Mouse (Mus musculus) MEL (cell line): ENCODE results near the gene Xirp2. TPM values are rescaled to one million over a fixed set of nuclear protein-coding genes. Genes with fewer than 3 reads are reported as not detected.
"Not testable (repeated sequence)": the region's sequence is repeated elsewhere in the genome, so short reads cannot be mapped to it uniquely, and the experiment has no call there.

ENCODE experiments used
- DNase-seq: peaks from one replicate; pipeline ENCODE4 v3.0.0; 2011; ENCODE audit warnings: low read depth, low spot score
- H3K27ac ChIP-seq: 2 replicates; pipeline ENCODE4 v1.5.1; 2012; ENCODE audit warnings: low read depth, mild to moderate bottlenecking, control low read depth, low read length, moderate library complexity; ENCODE audit not compliant: control insufficient read depth
- H3K27me3 ChIP-seq, 2 experiments: fragments of 150-350 bp in 1 of 2; sonication (generic) in 1 of 2; 2 replicates each; pipeline ENCODE4 v1.6.1; 2012; ENCODE audit warnings: low read length in 2 of 2, mild to moderate bottlenecking in 2 of 2, improper control_type of control experiment in 1 of 2, moderate library complexity in 1 of 2; ENCODE audit not compliant: insufficient read depth in 2 of 2, control insufficient read depth in 1 of 2
- H3K36me3 ChIP-seq, 2 experiments: 2 replicates each; pipeline ENCODE4 v1.6.1; 2012 to 2014; ENCODE audit warnings: low read length in 2 of 2, improper control_type of control experiment in 1 of 2, inconsistent platforms in 1 of 2, mild to moderate bottlenecking in 1 of 2; ENCODE audit not compliant: insufficient read depth in 2 of 2, control insufficient read depth in 1 of 2
- H3K4me1 ChIP-seq, 2 experiments: fragments of 150-350 bp in 1 of 2; sonication (generic) in 1 of 2; 2 replicates each; pipeline ENCODE4 v1.6.1; 2012; ENCODE audit warnings: low read length in 2 of 2, improper control_type of control experiment in 1 of 2, mild to moderate bottlenecking in 1 of 2; ENCODE audit not compliant: insufficient read depth in 2 of 2, control insufficient read depth in 1 of 2
- H3K4me3 ChIP-seq, 2 experiments: fragments of 150-350 bp in 1 of 2; sonication (generic) in 1 of 2; 2 replicates each; pipeline ENCODE4 v1.5.1; 2012; ENCODE audit warnings: low read depth in 2 of 2, low read length in 2 of 2, mild to moderate bottlenecking in 2 of 2, moderate library complexity in 2 of 2, control low read depth in 1 of 2, improper control_type of control experiment in 1 of 2; ENCODE audit not compliant: control insufficient read depth in 1 of 2, insufficient read depth in 1 of 2
- H3K79me2 ChIP-seq: 2 replicates; pipeline ENCODE4 v1.6.1; 2012; ENCODE audit warnings: mild to moderate bottlenecking, low read length, moderate library complexity; ENCODE audit not compliant: control insufficient read depth, poor library complexity, insufficient read depth
- H3K9ac ChIP-seq: 2 replicates; pipeline ENCODE4 v1.6.1; 2012; ENCODE audit warnings: low read depth, mild to moderate bottlenecking, control low read depth, low read length, moderate library complexity; ENCODE audit not compliant: control insufficient read depth, poor library complexity, severe bottlenecking
- H3K9me3 ChIP-seq: fragments of 150-350 bp; sonication (generic); replicated peaks from 2 replicates; pipeline ENCODE4 v1.6.1; 2012; ENCODE audit warnings: mild to moderate bottlenecking, low read length, improper control_type of control experiment, moderate library complexity; ENCODE audit not compliant: insufficient read depth
- CHD1 ChIP-seq: IDR thresholded peaks from 2 replicates; pipeline ENCODE4 v1.6.1; 2012; ENCODE audit warnings: low read depth, mild to moderate bottlenecking, inconsistent platforms, low read length, improper control_type of control experiment
- CHD2 ChIP-seq: IDR thresholded peaks from 2 replicates; pipeline ENCODE4 v1.6.1; 2011; ENCODE audit warnings: low read length, improper control_type of control experiment
- CTCF ChIP-seq, 3 experiments: IDR thresholded peaks in 2 of 3; conservative IDR thresholded peaks in 1 of 3; 2 replicates each; pipeline ENCODE4 v1.5.1; 2011 to 2012; ENCODE audit warnings: low read length in 3 of 3, low read depth in 2 of 3, mild to moderate bottlenecking in 2 of 3, improper control_type of control experiment in 1 of 3, inconsistent platforms in 1 of 3, mixed read lengths in 1 of 3, moderate library complexity in 1 of 3; ENCODE audit not compliant: control insufficient read depth in 1 of 3, insufficient read depth in 1 of 3, poor library complexity in 1 of 3, severe bottlenecking in 1 of 3
- E2F4 ChIP-seq: IDR thresholded peaks from 2 replicates; pipeline ENCODE4 v1.6.1; 2011; ENCODE audit warnings: low read depth, low read length, improper control_type of control experiment, borderline replicate concordance
- EP300 ChIP-seq, 2 experiments: IDR thresholded peaks; 2 replicates each; pipeline ENCODE4 v1.6.1; 2011; ENCODE audit warnings: improper control_type of control experiment in 2 of 2, low read length in 2 of 2, low read depth in 1 of 2, mild to moderate bottlenecking in 1 of 2
- GABPA ChIP-seq: IDR thresholded peaks from 2 replicates; pipeline ENCODE4 v1.6.1; 2012; ENCODE audit warnings: low read depth, mild to moderate bottlenecking, inconsistent platforms, low read length, improper control_type of control experiment, moderate library complexity
- HCFC1 ChIP-seq: IDR thresholded peaks from 2 replicates; pipeline ENCODE4 v1.6.1; 2012; ENCODE audit warnings: low read depth, mild to moderate bottlenecking, inconsistent platforms, low read length, improper control_type of control experiment, moderate library complexity
- MAZ ChIP-seq: IDR thresholded peaks from 2 replicates; pipeline ENCODE4 v1.6.1; 2012; ENCODE audit warnings: low read depth, mild to moderate bottlenecking, inconsistent platforms, low read length, improper control_type of control experiment
- MEF2A ChIP-seq: IDR thresholded peaks from 2 replicates; pipeline ENCODE4 v1.6.1; 2014; ENCODE audit warnings: low read depth, mild to moderate bottlenecking, inconsistent platforms, low read length, improper control_type of control experiment; ENCODE audit not compliant: poor library complexity, insufficient replicate concordance, severe bottlenecking; ENCODE audit errors: extremely low read depth
- MXI1 ChIP-seq: IDR thresholded peaks from 2 replicates; pipeline ENCODE4 v1.6.1; 2011; ENCODE audit warnings: mild to moderate bottlenecking, low read depth, low read length, improper control_type of control experiment
- MYB ChIP-seq: IDR thresholded peaks from 2 replicates; pipeline ENCODE4 v1.6.1; 2011; ENCODE audit warnings: mild to moderate bottlenecking, low read depth, low read length, improper control_type of control experiment
- MYC ChIP-seq: IDR thresholded peaks from 2 replicates; pipeline ENCODE4 v1.6.1; 2011; ENCODE audit warnings: low read depth, mild to moderate bottlenecking, low read length, improper control_type of control experiment, moderate library complexity
- POLR2A ChIP-seq, 2 experiments: IDR thresholded peaks; 2 replicates each; pipeline ENCODE4 v1.6.1; 2011 to 2012; ENCODE audit warnings: low read length in 2 of 2, mild to moderate bottlenecking in 2 of 2, control low read depth in 1 of 2, improper control_type of control experiment in 1 of 2, low read depth in 1 of 2, moderate library complexity in 1 of 2; ENCODE audit not compliant: control insufficient read depth in 1 of 2, insufficient read depth in 1 of 2, poor library complexity in 1 of 2
- POLR2AphosphoS5 ChIP-seq: IDR thresholded peaks from 2 replicates; pipeline ENCODE4 v1.6.1; 2012; ENCODE audit warnings: low read depth, borderline replicate concordance, mild to moderate bottlenecking, inconsistent platforms, low read length, moderate library complexity, mixed read lengths
- RAD21 ChIP-seq: IDR thresholded peaks from 2 replicates; pipeline ENCODE4 v1.6.1; 2011; ENCODE audit warnings: mild to moderate bottlenecking, low read depth, low read length, improper control_type of control experiment
- RCOR1 ChIP-seq: IDR thresholded peaks from 2 replicates; pipeline ENCODE4 v1.6.1; 2012; ENCODE audit warnings: low read depth, mild to moderate bottlenecking, inconsistent platforms, low read length, improper control_type of control experiment
- SIN3A ChIP-seq: IDR thresholded peaks from 2 replicates; pipeline ENCODE4 v1.6.1; 2012; ENCODE audit warnings: low read length, improper control_type of control experiment, inconsistent platforms
- TAL1 ChIP-seq: IDR thresholded peaks from 2 replicates; pipeline ENCODE4 v1.6.1; 2012; ENCODE audit warnings: mild to moderate bottlenecking, inconsistent platforms, low read length, moderate library complexity, mixed read lengths
- TCF12 ChIP-seq: IDR thresholded peaks from 2 replicates; pipeline ENCODE4 v1.6.1; 2014; ENCODE audit warnings: low read depth, mild to moderate bottlenecking, inconsistent platforms, low read length, improper control_type of control experiment, moderate library complexity
- USF1 ChIP-seq: IDR thresholded peaks from 2 replicates; pipeline ENCODE4 v1.6.1; 2014; ENCODE audit warnings: low read depth, mild to moderate bottlenecking, inconsistent platforms, low read length, improper control_type of control experiment, moderate library complexity
- ZKSCAN1 ChIP-seq: IDR thresholded peaks from 2 replicates; pipeline ENCODE4 v1.6.1; 2012; ENCODE audit warnings: low read depth, mild to moderate bottlenecking, inconsistent platforms, low read length, improper control_type of control experiment, moderate library complexity
- ZNF384 ChIP-seq: IDR thresholded peaks from 2 replicates; pipeline ENCODE4 v1.6.1; 2012; ENCODE audit warnings: low read depth, mild to moderate bottlenecking, inconsistent platforms, low read length, improper control_type of control experiment
- polyA plus RNA-seq, 2 experiments: library from polyadenylated mRNA; stranded (reverse) in 1 of 2; unstranded in 1 of 2; fragments of >175 nt in 1 of 2; fragments of >200 nt in 1 of 2; gene quantifications; 2 replicates each; pipeline versions ENCODE4 v1.2.1 to v1.2.4; 2012; ENCODE audit warnings: low replicate concordance in 2 of 2, low read depth in 1 of 2; ENCODE audit not compliant: insufficient read length in 2 of 2, insufficient read depth in 1 of 2, missing spikeins in 1 of 2
- total RNA-seq: library from RNA; depleted of rRNA; stranded (reverse); fragments of 300-350 nt; gene quantifications from 2 replicates; pipeline ENCODE4 v1.2.3, GENCODE M21; 2012

Gene Xirp2
- total and polyA plus RNA-seq, 3 experiments: not detected

- Histone ChIP-seq H3K36me3 (no peaks in the 10 kb centered on the region), H3K79me2 (no peaks in the 10 kb centered on the region), H3K4me3 (no peak overlapping the region), H3K9me3 (no peaks in the 10 kb centered on the region), H3K27me3 (no peaks in the 10 kb centered on the region), H3K4me1 (no peaks in the 10 kb centered on the region), H3K27ac (no peak overlapping the region), H3K9ac (no peak overlapping the region)
- peak; percentile 79 for TF ChIP-seq TCF12
- no peak for TF ChIP-seq RCOR1
- no peak for TF ChIP-seq MYB
- peak in 1 of 2 experiments; percentile 21; a peak in 2 of 4 replicates for TF ChIP-seq EP300 (IDR thresholded peaks at IDR 0.05; ENCODE audit: low read depth in 1 of 2, low read length in 2 of 2)
- no peak for TF ChIP-seq MYC
- TF ChIP-seq ZNF384: no peak
- TF ChIP-seq POLR2A (IDR thresholded peaks at IDR 0.05; ENCODE audit: control insufficient read depth in 1 of 2, insufficient read depth in 1 of 2, low read depth in 1 of 2, low read length in 2 of 2, poor library complexity in 1 of 2): no peak
- no peak for TF ChIP-seq POLR2AphosphoS5
- DNase-seq: peak; percentile 5
These were observed 15.1 kb downstream of the Xirp2 start for GRCm38 (mm10) chr2:67460857-67461256.

GRCm38 (mm10) chr2:67467036-67467435, 21.2 kb downstream of the Xirp2 start:
- TF ChIP-seq MXI1 (no peak), E2F4 (no peak)
- DNase-seq: no peak
- Histone ChIP-seq H3K27ac (no peak overlapping the region), H3K4me1 (no peaks in the 10 kb centered on the region), H3K79me2 (no peaks in the 10 kb centered on the region), H3K9ac (no peak overlapping the region), H3K9me3 (no peaks in the 10 kb centered on the region), H3K4me3 (no peak overlapping the region), H3K27me3 (no peaks in the 10 kb centered on the region), H3K36me3 (no peaks in the 10 kb centered on the region)

- not testable (repeated sequence) for H3K36me3 ChIP-seq, H3K27me3 ChIP-seq, H3K27ac ChIP-seq, H3K79me2 ChIP-seq, H3K4me1 ChIP-seq, H3K4me3 ChIP-seq, H3K9me3 ChIP-seq, DNase-seq, H3K9ac ChIP-seq
These were observed 24.2 kb downstream of the Xirp2 start for GRCm38 (mm10) chr2:67470030-67470429.

- H3K27ac ChIP-seq: no peak overlapping the region
- H3K27me3 ChIP-seq: no peaks in the 10 kb centered on the region
- H3K4me3 ChIP-seq: no peak overlapping the region
- no peak overlapping the region for H3K9ac ChIP-seq
- H3K36me3 ChIP-seq: no peaks in the 10 kb centered on the region
- H3K4me1 ChIP-seq: no peaks in the 10 kb centered on the region
- H3K9me3 ChIP-seq: no peaks in the 10 kb centered on the region
- peak; percentile 54 for DNase-seq
- no peaks in the 10 kb centered on the region for H3K79me2 ChIP-seq
- peak; percentile 16 to 52 (median 28); a peak in 4 of 6 replicates for TF ChIP-seq CTCF (IDR thresholded peaks at IDR 0.05 in 2 of 3, conservative IDR thresholded peaks at IDR 0.05 in 1 of 3; ENCODE audit: control insufficient read depth in 1 of 3, insufficient read depth in 1 of 3, low read depth in 2 of 3, low read length in 3 of 3, poor library complexity in 1 of 3, severe bottlenecking in 1 of 3)
- no peak for TF ChIP-seq TAL1
- no peak for TF ChIP-seq CHD1
- no peak for TF ChIP-seq TCF12
- TF ChIP-seq RAD21: peak; percentile 16
- no peak for TF ChIP-seq GABPA
- TF ChIP-seq POLR2AphosphoS5: no peak
- TF ChIP-seq MEF2A: no peak
- no peak for TF ChIP-seq USF1
- TF ChIP-seq ZKSCAN1: no peak
- TF ChIP-seq CHD2: no peak
- TF ChIP-seq SIN3A: no peak
- no peak for TF ChIP-seq MAZ
- TF ChIP-seq HCFC1: no peak
These were observed 32.0 kb downstream of the Xirp2 start for GRCm38 (mm10) chr2:67477753-67478152.
